Mouse (Mus musculus) testis, adult 2 months (tissue): ENCODE results near the gene 1700001O22Rik.

Experiments used
- CTCF ChIP-seq: fragments of 200-500 bp; IDR thresholded peaks from 2 replicates; pipeline ENCODE4 v1.5.1; 2012; ENCODE audit warnings: low read depth, mild to moderate bottlenecking, inconsistent platforms, low read length, moderate library complexity; ENCODE audit not compliant: control insufficient read depth, insufficient read depth, insufficient replicate concordance
- POLR2A ChIP-seq: fragments of 200-500 bp; IDR thresholded peaks from 2 replicates; pipeline ENCODE4 v1.6.1; 2012; ENCODE audit warnings: low read depth, mild to moderate bottlenecking, inconsistent platforms, low read length, moderate library complexity; ENCODE audit not compliant: control insufficient read depth

- TF ChIP-seq POLR2A (no peak), CTCF (no peak)
Observed at GRCm38 (mm10) chr2:30826825-30827748, 23.6 kb upstream of the 1700001O22Rik start.
